Mouse (Mus musculus): ENCODE results near the gene H1f0. TPM values are rescaled to one million over a fixed set of nuclear protein-coding genes. Genes with fewer than 3 reads are reported as not detected.
"Not testable (repeated sequence)": the region's sequence is repeated elsewhere in the genome, so short reads cannot be mapped to it uniquely, and the experiment has no call there.

H1f0 gene
- polyA plus RNA-seq, 1 experiment from 2014 or later, result 214 TPM

DNA sequence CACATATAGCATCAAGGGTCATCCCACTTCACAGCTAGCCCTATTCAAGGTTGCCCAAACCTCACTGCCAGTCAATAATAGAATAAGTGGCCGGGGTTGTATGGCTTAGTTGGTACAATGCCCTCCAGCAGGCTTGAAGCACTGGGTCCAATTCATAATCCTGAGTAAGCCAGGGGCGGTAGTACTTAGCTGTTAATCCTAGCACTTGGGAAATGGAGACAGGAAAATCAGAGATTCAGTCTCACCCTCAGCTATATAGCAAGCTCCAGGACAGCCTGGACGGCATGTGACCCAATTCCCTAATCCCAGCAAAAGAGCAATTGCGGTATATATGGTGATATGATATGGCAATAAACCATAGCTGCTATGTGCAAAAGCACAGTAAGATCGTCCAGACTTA, 21.2 kb upstream of the H1f0 start:
- no peak for ATAC-seq (ENCODE audit: low FRiP score, low read depth)
- no peak overlapping the region for H3K4me2 ChIP-seq
- H3K27me3 ChIP-seq, result no peaks in the 10 kb centered on the region
- WGBS, result 95% methylated on average over 5 of the region's 5 CpGs
- H3K9ac ChIP-seq, result no peak overlapping the region
- no peak overlapping the region for H3K27ac ChIP-seq (replicated peaks)
- no peak overlapping the region for H3K4me3 ChIP-seq
- no peaks in the 10 kb centered on the region for H3K4me1 ChIP-seq (replicated peaks)
- H3K9me3 ChIP-seq, result no peaks in the 10 kb centered on the region
- peaks cover 24% of the 10 kb centered on the region for H3K36me3 ChIP-seq

DNA sequence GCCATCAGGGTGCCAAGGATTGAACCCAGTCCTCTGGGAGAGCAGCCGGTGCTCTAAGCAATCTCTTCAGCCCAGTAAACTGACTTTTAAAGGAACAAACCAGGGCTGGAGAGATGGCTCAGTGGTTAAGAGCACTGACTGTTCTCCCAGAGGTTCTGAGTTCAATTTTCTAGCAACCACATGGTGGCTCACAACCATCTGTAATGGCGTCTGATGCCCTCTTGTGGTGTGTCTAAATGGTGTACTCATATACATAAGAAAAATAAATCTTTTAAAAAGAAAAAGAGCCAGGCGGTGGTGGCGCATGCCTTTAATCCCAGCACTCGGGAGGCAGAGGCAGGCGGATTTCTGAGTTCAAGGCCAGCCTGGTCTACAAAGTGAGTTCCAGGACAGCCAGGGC, 20.4 kb upstream of the H1f0 start:
- H3K9ac ChIP-seq; H3K4me3 ChIP-seq; H3K27ac ChIP-seq (replicated peaks); H3K4me2 ChIP-seq; H3K9me3 ChIP-seq; ATAC-seq (ENCODE audit: low FRiP score, low read depth); H3K27me3 ChIP-seq; H3K4me1 ChIP-seq (replicated peaks): not testable (repeated sequence)
- peaks cover 22% of the 10 kb centered on the region for H3K36me3 ChIP-seq
- 89% methylated on average over 6 of the region's 6 CpGs for WGBS

DNA sequence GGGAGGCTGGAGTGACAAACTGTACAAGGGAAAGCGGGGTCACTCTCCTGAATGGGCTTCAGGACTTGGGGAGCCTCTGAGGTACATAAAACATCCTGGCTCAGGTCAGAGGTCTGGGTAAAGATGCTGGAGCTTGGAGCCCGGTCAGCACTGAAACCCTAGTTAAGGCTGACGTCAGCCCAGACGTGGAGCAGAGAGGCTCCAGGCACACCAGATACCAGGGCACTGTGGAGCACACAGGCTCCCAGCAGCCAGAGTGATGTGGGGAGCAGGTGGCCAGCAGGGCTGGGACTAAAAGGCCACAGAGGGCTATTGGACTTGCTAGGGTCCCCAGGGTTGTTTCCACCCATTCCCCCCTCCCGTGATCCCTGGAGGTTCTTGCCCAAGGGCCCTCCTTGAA, 18.5 kb upstream of the H1f0 start:
- no peak overlapping the region for H3K27ac ChIP-seq (replicated peaks)
- 50% methylated on average over 5 of the region's 5 CpGs for WGBS
- no peaks in the 10 kb centered on the region for H3K27me3 ChIP-seq
- no peaks in the 10 kb centered on the region for H3K9me3 ChIP-seq
- H3K4me1 ChIP-seq (replicated peaks), result no peaks in the 10 kb centered on the region
- peaks cover 7% of the 10 kb centered on the region; the same call in 1 of the 2 replicates for H3K36me3 ChIP-seq
- ATAC-seq (ENCODE audit: low FRiP score, low read depth), result no peak
- no peak overlapping the region for H3K4me2 ChIP-seq
- H3K4me3 ChIP-seq, result no peak overlapping the region
- no peak overlapping the region for H3K9ac ChIP-seq

DNA sequence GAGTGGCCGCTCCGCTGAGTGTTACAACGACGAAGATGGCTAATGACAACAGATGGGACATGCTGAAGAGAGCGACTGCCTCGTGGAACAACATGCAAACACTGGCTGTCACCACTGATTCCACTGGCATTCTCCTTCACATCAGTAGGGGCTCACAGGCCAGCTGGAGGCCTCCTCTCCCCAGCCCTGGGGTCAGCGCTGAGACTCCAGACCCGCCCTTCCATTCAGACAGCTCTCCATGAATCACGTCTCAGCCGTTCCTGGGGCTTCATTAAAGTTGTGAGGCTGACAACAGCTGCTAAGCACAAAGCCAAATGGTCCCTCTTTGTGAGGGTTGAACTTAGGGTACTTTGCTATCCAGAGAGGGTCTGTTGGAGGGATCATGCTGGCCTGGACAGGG, 16.7 kb upstream of the H1f0 start:
- no peak for ATAC-seq (ENCODE audit: low FRiP score, low read depth)
- Histone ChIP-seq H3K4me2 (no peak overlapping the region), H3K9me3 (no peaks in the 10 kb centered on the region), H3K9ac (no peak overlapping the region), H3K27ac (replicated peaks) (no peak overlapping the region), H3K36me3 (peaks cover 1% of the 10 kb centered on the region; the same call in 1 of the 2 replicates), H3K4me3 (no peak overlapping the region), H3K4me1 (replicated peaks) (no peaks in the 10 kb centered on the region), H3K27me3 (no peaks in the 10 kb centered on the region)
- 31% methylated on average over 10 of the region's 10 CpGs for WGBS

DNA sequence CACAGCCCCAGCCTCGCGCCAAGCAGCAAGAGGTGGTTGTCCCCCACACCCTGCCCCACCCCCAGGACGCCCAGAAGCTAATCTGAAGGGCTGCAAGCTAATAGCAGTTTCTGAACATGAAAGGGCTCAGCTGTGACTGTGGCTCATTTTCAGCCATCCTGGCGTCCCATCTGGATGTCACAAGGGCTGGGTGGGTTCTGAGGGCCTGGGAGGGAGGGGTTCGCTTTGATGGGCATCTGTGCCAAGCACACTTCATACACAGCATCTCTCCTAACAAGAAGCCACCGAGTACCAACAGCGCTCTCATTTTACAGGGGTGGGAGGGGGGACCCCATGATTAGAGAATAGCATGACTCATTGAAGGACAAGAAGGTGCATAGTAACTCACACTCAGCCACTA, 14.9 kb upstream of the H1f0 start:
- no peaks in the 10 kb centered on the region for H3K4me1 ChIP-seq (replicated peaks)
- no peak overlapping the region for H3K27ac ChIP-seq (replicated peaks)
- H3K36me3 ChIP-seq, result no peaks in the 10 kb centered on the region
- H3K9me3 ChIP-seq, result no peaks in the 10 kb centered on the region
- no peak overlapping the region for H3K4me2 ChIP-seq
- H3K9ac ChIP-seq, result no peak overlapping the region
- WGBS, result 40% methylated on average over 7 of the region's 7 CpGs
- no peak for ATAC-seq (ENCODE audit: low FRiP score, low read depth)
- H3K4me3 ChIP-seq, result no peak overlapping the region
- no peaks in the 10 kb centered on the region for H3K27me3 ChIP-seq

DNA sequence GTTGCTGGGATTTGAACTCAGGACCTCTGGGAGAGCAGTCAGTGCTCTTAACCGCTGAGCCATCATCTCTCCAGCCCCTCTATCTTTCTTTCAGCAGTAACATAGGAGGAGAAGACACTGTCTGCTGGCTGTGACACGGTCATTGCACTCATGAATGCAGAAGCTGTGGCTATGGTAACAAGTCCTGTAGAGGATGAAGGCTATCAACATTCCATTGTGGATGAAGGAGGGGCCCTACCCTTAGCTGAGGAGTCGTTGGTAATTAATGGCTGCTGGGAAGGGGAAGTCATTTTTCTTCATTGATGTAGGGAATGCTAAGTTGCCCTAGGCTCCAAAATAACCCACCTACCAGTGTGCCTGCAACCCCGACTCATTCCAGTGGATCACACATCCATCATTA, 10.1 kb upstream of the H1f0 start:
- Histone ChIP-seq H3K4me3 (no peak overlapping the region), H3K27ac (replicated peaks) (no peak overlapping the region), H3K36me3 (no peaks in the 10 kb centered on the region), H3K9ac (no peak overlapping the region), H3K4me1 (replicated peaks) (no peaks in the 10 kb centered on the region), H3K27me3 (no peaks in the 10 kb centered on the region), H3K4me2 (no peak overlapping the region), H3K9me3 (no peaks in the 10 kb centered on the region)
- ATAC-seq (ENCODE audit: low FRiP score, low read depth), result no peak
- 34% methylated on average over 4 of the region's 4 CpGs for WGBS

DNA sequence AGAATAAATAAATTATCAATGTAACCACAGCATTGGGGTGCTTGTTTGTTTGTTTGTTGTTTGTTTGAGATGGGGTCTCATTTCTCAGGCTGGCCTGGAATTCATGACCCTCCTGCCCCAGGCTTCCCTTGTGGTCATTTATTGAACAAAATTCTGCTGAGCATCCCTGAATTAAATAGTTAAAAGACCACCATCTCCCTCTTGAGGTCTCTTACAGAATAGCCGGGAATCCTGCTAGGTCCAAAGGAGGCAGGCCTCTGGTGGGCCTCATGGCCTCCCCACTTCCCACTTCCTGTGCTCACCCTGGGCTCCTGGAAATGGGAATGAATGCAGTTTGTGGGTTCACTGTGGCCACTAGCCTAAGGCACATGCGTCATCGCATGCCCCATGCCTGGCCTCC, 9.4 kb upstream of the H1f0 start:
- 69% methylated on average over 3 of the region's 3 CpGs for WGBS
- no peak for ATAC-seq (ENCODE audit: low FRiP score, low read depth)
- H3K4me3 ChIP-seq, result no peak overlapping the region
- no peak overlapping the region for H3K9ac ChIP-seq
- H3K9me3 ChIP-seq, result no peaks in the 10 kb centered on the region
- H3K4me2 ChIP-seq, result no peak overlapping the region
- H3K27me3 ChIP-seq, result no peaks in the 10 kb centered on the region
- H3K36me3 ChIP-seq, result no peaks in the 10 kb centered on the region
- H3K4me1 ChIP-seq (replicated peaks), result no peaks in the 10 kb centered on the region
- no peak overlapping the region for H3K27ac ChIP-seq (replicated peaks)

DNA sequence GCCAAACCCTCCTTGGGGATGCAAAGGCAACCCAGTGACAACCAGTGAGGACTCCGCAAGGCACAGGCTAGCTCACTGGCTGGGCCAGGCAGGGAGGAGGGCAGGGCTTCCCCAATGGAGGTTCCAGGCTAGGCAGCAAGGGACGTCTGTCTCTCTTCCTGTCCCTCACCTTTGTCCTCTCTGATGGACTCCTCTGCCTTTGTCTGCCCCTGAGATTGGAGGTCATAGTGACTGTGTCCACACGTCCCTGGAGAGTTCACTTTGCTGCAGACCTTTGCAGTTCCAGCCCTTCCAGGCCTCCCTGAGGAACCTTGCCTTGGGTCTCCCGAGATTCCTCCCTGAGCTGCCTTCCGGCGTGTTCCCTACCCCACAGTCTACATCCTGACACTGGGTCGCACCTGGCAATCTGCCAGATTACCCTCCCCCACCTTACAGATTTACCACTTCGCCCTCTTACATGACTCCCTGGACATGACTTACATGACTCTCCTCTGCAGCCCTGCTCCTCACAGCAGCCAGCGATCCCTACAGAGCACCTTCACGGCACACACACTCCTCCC, 5.5 kb upstream of the H1f0 start:
- no peak overlapping the region for H3K27ac ChIP-seq (replicated peaks)
- no peaks in the 10 kb centered on the region for H3K36me3 ChIP-seq
- WGBS, result 61% methylated on average over 10 of the region's 10 CpGs
- H3K4me1 ChIP-seq (replicated peaks), result peaks cover 23% of the 10 kb centered on the region
- no peak overlapping the region for H3K9ac ChIP-seq
- no peak overlapping the region for H3K4me2 ChIP-seq
- no peak; the same call in 1 of the 2 replicates for ATAC-seq (ENCODE audit: low FRiP score, low read depth)
- H3K27me3 ChIP-seq, result no peaks in the 10 kb centered on the region
- H3K9me3 ChIP-seq, result no peaks in the 10 kb centered on the region
- no peak overlapping the region for H3K4me3 ChIP-seq

DNA sequence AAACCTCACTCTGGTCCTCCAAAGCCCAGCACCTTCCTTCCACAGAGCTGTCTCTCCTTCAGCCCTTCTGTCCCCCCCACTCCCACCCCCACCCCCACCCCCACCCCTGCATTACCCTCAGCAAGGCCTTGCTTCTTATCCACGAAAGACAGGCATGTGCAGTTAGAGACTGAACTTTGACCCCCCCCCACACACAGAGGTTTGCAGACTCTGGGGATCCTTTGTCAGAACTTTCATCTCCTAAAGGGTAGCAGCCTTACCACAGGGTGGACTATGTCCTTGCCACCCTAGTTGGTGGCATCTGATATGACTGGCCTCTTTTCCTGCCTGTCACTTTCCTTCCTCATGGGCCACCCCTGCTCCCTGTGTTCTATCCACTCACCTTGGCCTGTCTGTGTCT, 4.9 kb upstream of the H1f0 start:
- no peak overlapping the region for H3K9ac ChIP-seq
- no peaks in the 10 kb centered on the region for H3K36me3 ChIP-seq
- no peak overlapping the region for H3K4me3 ChIP-seq
- no peak for ATAC-seq (ENCODE audit: low FRiP score, low read depth)
- H3K4me1 ChIP-seq (replicated peaks), result peaks cover 25% of the 10 kb centered on the region
- no peak overlapping the region for H3K4me2 ChIP-seq
- H3K27me3 ChIP-seq, result no peaks in the 10 kb centered on the region
- H3K27ac ChIP-seq (replicated peaks), result no peak overlapping the region
- 83% methylated on average over 1 of the region's 1 CpGs for WGBS
- no peaks in the 10 kb centered on the region for H3K9me3 ChIP-seq

DNA sequence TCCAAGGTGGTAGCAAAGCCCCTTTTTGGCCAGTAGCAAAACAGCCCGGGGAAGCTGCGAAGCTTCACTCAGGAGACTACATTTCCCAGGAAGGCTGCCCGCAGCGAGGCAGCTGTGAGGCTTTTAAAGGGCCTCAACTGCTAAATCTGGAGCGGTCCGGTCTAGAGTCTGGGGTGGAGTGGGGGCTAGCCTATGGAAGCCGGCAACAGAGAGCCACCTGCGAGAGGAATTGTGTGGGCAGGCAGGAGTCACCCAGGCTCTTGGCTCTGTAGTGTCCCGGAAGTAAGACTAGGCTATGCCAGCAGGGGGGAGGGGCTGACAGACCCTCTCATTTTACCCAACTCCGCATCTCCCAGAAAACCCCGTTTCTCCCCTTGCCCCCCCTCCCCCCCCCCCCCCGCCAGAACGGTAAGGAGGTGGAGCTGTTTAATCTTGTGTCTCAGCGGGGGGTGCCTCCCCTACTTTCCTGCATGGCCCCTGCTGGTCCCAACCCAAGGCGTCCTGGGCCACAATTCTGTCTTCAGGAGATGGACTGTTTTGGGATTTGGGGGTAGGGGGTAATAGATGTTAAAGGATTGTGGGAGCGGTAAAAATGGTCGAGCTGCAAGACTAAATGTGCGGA, 2.5 kb upstream of the H1f0 start:
- H3K9ac ChIP-seq, result no peak overlapping the region
- H3K4me1 ChIP-seq (replicated peaks), result peaks cover 42% of the 10 kb centered on the region
- H3K27ac ChIP-seq (replicated peaks), result no peak overlapping the region
- WGBS, result 13% methylated on average over 16 of the region's 18 CpGs
- ATAC-seq (ENCODE audit: low FRiP score, low read depth), result no peak
- H3K4me3 ChIP-seq, result peak overlapping the region; percentile 8
- no peaks in the 10 kb centered on the region for H3K9me3 ChIP-seq
- no peaks in the 10 kb centered on the region for H3K27me3 ChIP-seq
- no peaks in the 10 kb centered on the region for H3K36me3 ChIP-seq
- H3K4me2 ChIP-seq, result peak overlapping the region; percentile 47

DNA sequence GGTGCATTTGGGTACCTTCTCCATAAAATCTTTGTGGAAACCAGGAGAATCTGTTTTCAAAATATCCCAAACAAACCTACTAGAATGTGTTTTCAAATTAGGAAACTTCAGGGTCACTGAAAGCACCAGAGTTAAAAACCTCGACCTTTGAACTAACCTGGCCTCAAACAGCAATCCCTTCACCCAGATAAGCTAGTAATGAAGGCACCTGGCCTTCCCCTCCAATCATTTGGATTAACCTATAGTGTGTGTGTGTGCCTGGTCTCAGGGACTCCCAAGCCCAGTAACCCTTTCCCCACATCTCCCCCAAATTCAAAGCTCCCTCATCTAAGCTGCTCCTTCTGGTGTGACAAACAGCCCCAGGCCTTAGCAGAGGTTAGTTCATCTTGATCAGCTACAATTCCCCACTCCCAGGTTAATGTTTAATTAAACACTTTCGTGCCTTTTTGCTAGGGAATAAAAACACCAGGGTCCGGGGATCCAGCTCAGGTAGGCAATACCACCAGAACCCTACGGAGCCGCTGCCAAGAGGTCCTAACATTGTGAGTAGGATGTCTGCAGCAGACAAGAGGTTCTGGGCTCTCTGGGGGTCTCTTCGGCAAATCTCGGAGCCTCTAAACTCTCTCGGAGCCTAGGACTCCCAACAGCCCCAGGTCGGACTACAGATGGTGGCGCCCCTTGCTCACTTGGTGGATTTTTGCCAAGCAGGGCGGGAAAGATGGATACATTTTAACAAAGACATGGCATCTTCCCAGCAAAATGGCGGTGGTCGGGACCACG, 1.5 kb upstream of the H1f0 start:
- no peak for ATAC-seq (ENCODE audit: low FRiP score, low read depth)
- H3K9me3 ChIP-seq, result no peaks in the 10 kb centered on the region
- H3K4me1 ChIP-seq (replicated peaks), result peaks cover 50% of the 10 kb centered on the region
- H3K27ac ChIP-seq (replicated peaks), result no peak overlapping the region
- H3K27me3 ChIP-seq, result no peaks in the 10 kb centered on the region
- WGBS, result 35% methylated on average over 14 of the region's 14 CpGs
- H3K36me3 ChIP-seq, result no peaks in the 10 kb centered on the region
- H3K9ac ChIP-seq, result no peak overlapping the region
- H3K4me3 ChIP-seq, result peak overlapping the region; percentile 58
- peak overlapping the region; percentile 98 for H3K4me2 ChIP-seq

DNA sequence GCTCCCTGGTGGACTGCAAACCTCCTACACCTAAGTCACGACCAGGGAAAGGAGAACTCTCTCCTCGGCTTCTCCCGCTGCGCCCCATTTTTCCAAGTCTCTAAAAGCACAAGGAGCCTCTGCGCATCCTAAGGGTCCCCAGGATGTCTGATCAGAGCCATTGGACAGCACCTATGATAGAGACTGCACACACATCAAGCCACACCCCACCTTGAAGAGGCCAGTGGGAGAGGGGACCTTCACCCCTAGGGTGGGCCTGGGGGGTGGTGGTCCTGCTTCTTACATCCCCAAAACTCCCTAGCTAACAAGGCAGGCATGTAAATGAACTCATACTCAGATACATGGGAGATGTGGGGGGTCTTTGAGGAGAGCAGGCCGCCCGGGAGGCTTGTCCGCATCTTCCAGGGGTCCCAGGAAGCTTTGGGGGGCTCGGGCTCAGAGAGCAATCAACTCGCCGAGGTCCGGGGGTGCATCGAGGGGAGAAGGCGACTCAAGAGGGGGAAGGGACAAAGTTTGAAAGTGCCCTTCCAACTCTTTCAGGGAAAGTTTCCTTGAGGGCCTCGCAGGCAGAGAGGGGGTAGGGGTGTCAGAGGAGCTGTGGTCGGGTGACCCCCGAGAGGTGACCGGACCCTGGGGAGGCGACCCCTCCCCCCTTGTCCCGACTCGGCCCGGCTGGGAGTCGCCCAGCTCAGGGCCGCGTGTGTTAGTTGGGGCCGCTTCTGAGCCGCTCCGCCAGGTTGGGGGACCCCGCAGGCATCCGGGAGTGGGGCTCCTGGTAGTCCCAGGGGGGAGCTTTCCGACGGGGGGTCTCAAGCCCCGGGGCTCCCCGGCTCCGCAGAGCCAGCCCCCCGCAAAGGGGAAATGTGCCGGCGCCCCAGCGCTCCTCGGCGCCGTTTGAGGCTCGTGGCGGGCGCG, 702 bp upstream of the H1f0 start:
- peak overlapping the region; percentile 94 for H3K9ac ChIP-seq
- no peaks in the 10 kb centered on the region for H3K27me3 ChIP-seq
- no peaks in the 10 kb centered on the region for H3K36me3 ChIP-seq
- peak overlapping the region; percentile 93 for H3K27ac ChIP-seq (replicated peaks)
- H3K4me3 ChIP-seq, result peak overlapping the region; percentile 58
- no peaks in the 10 kb centered on the region for H3K9me3 ChIP-seq
- ATAC-seq (ENCODE audit: low FRiP score, low read depth), result no peak
- WGBS, result 8% methylated on average over 25 of the region's 46 CpGs
- H3K4me1 ChIP-seq (replicated peaks), result peaks cover 52% of the 10 kb centered on the region
- H3K4me2 ChIP-seq, result peak overlapping the region; percentile 98
